Mouse (Mus musculus) E14TG2a.4 (cell line): Measurements from ENCODE around the gene Nol3.

ENCODE experiments used
- CTCF ChIP-seq: conservative IDR thresholded peaks from 2 replicates; pipeline ENCODE4 v1.5.1; 2014; ENCODE audit warnings: low read length
- POU5F1 ChIP-seq: IDR thresholded peaks from 2 replicates; pipeline ENCODE4 v1.6.1; 2014; ENCODE audit warnings: low read length, borderline replicate concordance

DNA sequence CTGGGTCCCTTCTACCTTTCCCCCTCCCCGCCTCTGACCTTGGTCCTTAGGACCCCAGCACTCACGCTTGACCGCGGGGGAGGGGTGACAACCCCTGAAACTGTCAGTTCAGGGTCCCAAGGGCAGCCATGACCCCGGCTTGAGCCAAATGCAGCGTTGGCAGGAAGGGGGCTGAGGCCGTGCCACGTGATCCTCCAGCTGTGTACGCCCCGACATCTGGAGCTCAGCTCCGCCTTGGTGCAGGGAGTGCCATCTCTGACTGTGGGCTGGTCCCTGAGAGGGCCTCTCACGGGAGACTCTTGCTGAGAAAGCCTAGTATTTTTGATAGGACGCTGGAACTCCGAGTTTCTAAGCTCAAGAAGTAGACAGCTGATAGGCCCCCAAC lies 21.0 kb upstream of the Nol3 start, which contains the start of gene B3gnt9:
- TF ChIP-seq CTCF (no peak), POU5F1 (no peak)
